Mouse (Mus musculus) neutrophil, adult 5-6 weeks (primary cell): ENCODE data around the gene Tmem185b. TPM values are rescaled to one million over a fixed set of nuclear protein-coding genes. Genes with fewer than 3 reads are reported as not detected.
A peak's percentile ranks its signal among the peaks of the same experiment; 100 is the strongest.

ENCODE experiments used
- ATAC-seq: fragments of 151-379, 151-347 bp; 2 replicates; pipeline ENCODE4 v1.8.0; 2017; ENCODE audit warnings: mild to moderate bottlenecking, moderate TSS enrichment; ENCODE audit not compliant: insufficient number of reproducible peaks, poor library complexity, low FRiP score, severe bottlenecking; ENCODE audit errors: extremely low read depth
- total RNA-seq: library from RNA; stranded (forward); fragments of 200-1000 nt; gene quantifications from 2 replicates; pipeline ENCODE4 v1.2.3, GENCODE M21; 2017

Gene Tmem185b
- total RNA-seq, 1 experiment from 2014 or later = 17.6 TPM

DNA sequence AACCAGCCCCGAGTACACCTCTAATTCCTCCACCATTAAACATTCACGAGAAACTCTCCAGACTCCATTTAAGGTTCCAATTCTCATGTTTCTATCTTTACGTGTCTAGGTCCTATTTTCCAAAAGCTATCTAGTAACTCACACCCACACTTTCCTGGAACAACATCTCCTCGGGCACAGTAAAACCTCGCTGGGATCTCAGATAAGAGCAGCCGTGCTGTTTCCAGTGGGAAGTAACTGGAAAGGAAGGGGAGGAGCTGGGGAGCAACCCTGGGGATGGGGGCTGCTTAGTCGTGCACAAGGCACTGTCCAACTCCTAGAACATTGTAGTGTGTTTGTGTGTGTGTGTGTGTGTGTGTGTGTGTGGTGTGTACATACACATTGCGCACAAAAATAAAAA is 24.1 kb upstream of the Tmem185b start:
- no peak for ATAC-seq

- no peak for ATAC-seq
Measured at GRCm38 (mm10) chr1:119502729-119503128, 23.2 kb upstream of the Tmem185b start.

DNA sequence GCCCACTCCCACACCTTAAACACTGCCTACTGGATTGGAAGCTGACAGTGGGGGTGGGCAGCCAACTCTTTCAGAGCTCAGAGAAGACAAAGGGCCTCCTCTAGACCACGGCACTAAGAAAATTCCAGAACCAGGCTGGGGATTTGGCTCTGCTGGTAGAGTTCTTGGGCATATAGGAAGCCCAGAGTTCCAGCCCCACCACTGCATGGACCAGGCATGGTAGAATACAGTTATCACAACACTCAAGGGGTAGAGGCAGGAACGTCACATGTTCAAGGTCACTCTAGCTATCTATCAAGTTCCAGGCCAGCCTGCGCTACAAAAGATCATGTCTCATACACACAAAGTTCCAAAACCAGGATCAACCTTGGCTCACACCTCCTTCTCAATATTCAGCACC is 22.8 kb upstream of the Tmem185b start:
- no peak for ATAC-seq

- ATAC-seq = no peak
Measured at GRCm38 (mm10) chr1:119503808-119504207, 22.2 kb upstream of the Tmem185b start.

GRCm38 (mm10) chr1:119504260-119505062 is 21.5 kb upstream of the Tmem185b start, which contains the start of gene Ralb:
Gene Ralb, minus strand, starts transcription at chr1:119504794.
- peak; percentile 94 for ATAC-seq

DNA sequence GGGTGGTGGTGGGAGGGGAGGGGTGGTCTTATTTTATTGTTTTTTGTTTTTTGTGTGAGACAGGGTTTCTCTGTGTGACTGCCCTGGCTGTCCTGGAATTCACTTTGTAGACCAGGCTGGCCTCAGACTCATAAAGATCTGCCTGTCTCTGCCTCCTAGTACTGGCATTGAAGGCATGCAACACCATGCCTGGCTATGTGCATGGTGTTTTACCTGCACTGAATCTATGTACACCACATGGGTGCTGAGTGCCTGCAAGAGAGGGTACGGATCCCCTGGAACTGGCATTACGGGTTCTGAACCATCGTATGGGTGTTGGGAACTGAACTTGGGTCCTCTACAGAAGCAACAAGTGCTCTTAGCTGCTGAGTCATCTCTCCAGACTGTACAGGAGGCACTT is 20.0 kb upstream of the Tmem185b start:
- no peak for ATAC-seq

DNA sequence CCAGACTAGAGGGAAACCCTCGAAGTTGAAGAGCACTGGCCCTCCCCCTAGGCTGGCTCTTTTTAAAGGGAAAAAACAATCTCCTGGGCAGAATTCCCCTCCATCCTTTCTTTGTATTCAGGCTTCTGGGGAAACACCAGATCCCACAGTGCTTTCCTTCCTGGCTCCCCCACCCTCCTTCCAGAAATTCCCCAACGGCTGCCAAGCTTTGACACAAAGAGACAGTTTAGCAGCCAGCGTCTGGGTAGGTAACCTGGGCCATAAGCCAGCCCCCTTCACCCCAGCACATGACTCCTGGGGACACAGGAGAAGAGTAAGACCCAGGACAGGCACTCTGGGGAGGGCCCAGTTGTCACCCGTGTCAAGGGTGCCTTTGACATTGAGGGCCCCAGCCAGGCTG is 17.4 kb upstream of the Tmem185b start:
- ATAC-seq = no peak

GRCm38 (mm10) chr1:119509474-119509873 is 16.5 kb upstream of the Tmem185b start:
- ATAC-seq = no peak

- no peak for ATAC-seq
Measured at GRCm38 (mm10) chr1:119510409-119510808, 15.6 kb upstream of the Tmem185b start.

DNA sequence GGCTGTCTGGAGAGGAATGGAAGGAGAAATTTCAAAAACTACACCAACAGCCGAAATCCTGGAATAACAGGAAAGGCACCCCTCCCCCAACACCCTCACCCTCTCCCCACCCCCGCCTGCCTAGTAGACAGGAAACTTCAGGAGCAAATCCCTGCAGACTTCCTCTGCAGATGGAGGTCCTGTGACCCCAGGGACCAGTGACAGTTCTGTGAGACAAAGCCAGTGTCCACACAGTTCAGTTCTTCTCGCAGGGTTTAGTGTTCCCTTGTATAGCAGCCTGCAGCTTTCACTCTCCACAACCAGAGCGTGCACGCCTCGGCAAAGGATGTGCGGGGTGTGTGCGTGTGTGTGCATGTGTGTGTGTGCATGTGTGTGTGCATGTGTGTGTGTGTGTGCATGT is 15.1 kb upstream of the Tmem185b start:
- ATAC-seq = no peak

DNA sequence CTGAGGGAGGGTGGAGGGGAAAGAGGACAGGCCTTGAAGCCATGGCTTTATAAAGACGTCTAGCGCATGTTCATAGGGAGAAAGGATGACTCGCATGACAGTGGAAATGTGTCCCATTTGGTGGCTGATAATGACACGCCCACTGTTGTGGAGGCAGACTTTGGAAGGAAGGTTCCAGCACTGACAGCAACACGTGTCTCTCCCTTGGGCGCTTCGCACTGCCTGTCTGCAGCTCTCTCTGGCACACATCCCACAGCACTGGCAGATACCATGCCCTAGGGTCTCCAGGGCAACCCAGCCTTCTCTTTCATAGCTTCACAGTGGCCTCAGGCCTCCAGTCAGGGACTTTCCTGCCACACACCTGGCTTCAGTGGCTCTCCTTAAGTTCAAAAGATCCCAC is 7.9 kb upstream of the Tmem185b start:
- no peak for ATAC-seq

DNA sequence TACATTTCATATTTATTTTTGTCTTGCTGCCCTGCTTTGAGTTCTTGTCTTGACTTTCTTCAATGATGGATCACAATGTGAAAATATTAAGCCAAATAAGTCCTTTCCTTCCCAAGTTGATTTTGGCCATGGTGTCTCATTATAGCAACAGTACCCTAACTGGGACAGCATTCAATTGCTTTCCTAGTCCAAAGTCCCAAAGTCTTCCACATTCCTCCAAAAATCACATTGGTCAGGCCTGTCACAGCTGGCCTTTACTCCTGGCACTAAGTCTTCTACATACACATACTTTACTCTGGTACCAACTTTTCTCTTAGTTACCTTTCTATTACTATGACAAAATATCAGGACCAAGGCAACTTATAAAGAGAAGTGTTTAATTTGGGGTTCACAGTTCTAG is 7.2 kb upstream of the Tmem185b start:
- no peak for ATAC-seq

DNA sequence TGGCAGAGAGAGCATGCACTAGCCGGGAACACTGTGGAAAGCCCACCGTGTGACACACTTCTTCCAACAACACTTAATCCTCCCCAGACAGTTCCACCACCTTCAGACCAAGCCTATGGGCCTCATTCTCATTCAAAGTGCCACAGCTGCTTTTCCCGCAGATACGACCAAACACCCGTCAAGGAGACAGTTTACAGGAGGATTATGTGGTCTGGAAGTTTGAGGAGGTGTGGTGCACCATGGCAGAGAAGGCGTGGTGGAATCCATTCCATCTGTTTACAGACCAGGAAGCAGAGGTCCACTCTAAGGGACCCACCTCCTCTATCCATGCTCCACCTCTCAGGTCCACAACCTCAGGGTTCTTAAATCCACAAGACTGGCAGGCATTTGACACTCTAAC is 6.7 kb upstream of the Tmem185b start:
- ATAC-seq = no peak

DNA sequence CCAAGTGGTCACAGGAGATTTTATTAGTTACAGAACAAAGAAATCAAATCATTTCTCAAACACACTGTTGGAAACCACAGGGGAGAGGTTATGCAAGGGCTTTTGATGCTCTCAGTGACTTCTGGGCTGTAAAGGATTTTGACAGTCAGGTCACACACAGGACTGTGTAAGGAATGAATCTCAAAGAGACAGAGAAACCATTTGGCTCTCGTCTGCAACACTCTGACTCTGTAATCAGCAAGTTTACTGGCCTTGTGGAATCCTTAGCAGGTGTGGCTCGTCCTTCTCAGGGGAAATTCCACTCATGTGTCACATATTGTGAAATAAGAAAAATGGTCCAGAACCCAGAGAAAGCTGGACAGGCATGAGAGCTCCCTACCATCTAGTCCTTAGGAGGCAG is 4.9 kb upstream of the Tmem185b start:
- ATAC-seq = no peak

GRCm38 (mm10) chr1:119521681-119522080 is 4.3 kb upstream of the Tmem185b start:
- no peak for ATAC-seq

GRCm38 (mm10) chr1:119522726-119523125 is 3.2 kb upstream of the Tmem185b start:
- ATAC-seq = no peak

DNA sequence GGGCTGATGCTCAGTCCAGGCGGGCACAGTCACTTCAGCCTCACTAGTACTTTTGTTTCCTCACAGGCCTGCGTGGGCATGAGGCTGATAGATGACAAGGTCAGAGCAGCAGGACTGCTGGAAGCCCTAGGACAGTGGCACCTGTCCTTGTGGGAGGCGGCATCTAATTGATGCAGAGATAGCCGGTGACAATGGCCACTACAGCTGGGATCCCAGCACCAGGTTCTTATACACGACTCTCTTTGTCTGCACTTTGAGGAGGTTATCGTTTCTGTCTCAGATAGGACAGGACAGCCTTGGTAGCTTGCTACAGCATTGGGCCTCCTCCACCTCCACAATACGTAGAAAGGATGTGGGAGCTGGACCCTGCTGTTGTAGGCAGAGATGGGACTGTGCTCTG is 2.6 kb upstream of the Tmem185b start:
- no peak for ATAC-seq

DNA sequence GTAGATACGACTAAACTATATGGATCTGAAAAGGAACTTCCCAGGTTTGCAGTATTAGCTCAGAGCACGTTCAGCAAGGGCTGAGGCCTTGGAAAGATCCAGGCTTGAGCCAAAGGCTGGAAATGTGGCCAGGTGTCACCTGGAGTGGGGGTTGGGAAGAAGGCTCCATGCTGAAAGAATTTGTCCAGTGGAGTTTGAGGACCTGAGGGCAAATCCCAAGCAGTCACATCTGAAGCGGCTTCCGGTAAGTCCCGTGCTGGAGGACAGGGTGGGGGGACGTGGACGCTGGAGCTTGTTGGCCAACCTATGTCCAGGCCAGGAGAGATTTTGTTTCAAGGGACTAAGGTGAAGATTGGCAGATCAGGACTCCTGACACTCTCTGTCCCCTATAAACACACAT is 2.1 kb upstream of the Tmem185b start:
- no peak for ATAC-seq

DNA sequence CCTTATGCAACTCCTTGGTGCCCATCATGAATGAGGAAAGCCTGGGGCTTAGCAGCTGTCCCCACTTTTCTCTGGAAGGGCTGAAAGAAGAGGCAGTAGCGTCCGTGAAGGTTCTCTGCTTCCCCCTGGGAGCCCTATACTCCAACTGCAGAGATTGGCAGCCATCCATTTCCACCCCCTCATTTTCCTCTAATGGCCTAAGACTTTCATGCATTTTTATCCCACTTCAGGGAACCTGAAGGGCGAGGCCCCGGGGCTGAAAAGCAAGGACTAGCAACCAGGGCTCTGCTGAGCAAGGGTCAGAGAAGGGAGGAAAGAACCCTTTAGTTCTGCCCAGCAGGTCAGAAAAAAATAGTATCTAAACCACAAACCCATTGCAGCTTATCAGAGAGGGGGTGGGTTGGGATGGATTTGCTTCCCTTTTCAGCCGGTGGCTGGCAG is 936 bp upstream of the Tmem185b start:
- ATAC-seq = no peak

DNA sequence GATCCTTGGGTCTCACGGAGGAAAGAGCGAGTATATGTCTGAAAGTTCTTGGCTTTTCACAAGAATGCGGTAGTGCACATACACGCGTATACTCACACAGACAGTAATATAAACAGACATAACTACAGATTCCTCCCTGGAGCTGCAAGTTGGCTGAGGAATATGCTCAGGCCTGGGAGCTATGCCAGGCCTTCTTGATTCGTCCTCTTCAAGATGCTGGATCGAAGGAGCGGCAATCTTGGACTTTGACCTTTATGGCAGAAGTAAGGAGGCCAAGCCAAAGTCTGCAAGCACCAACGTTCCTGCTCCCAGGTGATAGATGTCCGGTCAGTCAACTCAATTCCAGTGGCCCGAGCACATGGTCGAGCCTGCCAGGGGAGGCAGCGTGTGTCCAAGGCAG is 5.0 kb downstream of the Tmem185b start:
- no peak for ATAC-seq

DNA sequence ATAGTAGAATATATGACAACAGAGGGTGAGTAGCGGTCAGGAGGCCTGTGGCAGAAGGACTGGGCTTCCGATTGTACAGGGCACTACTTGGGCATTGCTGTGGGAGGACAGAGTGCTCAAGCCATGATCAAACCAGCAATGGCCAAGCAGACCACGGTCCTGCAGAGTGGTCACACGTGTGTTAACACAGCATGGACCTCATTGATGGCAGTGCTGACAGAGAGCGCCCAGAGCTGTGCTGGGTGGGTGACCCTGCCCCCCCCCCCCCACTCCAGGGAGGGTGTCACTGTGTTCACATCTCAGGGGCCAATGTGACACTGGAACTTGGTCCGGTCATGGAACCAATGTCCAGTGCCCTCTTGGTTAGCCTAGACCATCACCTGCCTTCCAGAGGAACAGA is 6.2 kb downstream of the Tmem185b start:
- ATAC-seq = no peak
